Mouse (Mus musculus) testis, postnatal 10 days (tissue): ENCODE measurements around the gene Olfr1014.

Source experiments
- DNase-seq: peaks from one replicate; pipeline ENCODE4 v3.0.0; 2021; ENCODE audit warnings: low spot score

The Olfr1014 gene

DNA sequence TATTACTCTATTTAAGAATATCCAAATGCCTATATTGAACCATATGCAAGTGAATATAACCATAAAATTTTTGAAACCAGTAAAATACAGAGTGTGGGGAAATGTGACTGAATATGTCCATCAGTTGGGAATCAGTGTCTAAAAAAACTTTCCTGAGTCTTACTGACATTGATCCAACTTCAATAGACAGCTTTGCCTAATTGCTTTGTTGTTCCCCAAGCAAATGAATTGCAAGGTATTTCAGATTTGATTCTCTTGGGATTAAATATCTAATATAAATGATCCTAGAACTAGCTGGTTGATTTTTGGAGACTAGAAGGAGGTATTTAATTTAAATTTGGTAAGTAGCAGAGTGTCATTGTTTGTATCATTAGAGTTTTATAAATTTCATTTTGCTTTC is at the start of gene Olfr1014:
TSS of gene Olfr1014 (plus strand) at position 301 of the 400 bp plus-strand sequence.
- no peak for DNase-seq

DNA sequence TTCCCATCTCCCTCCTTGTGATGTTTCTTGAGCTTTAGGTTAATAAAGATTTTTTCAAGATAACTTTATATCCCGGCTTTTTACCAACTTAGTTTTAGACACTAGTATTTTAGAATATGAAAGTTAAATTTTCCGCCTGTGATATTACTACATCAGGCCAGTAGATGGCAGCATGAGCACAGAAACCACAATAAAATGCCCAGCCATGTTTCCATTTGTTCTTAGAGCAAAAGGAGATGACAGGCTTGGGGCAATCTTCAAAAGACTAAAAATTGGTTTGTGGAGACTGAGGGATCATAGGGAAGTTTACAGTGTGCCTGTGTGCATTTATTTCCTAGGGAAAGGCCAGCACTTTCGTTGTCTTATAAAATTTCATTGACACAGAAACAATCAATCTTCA is 46.7 kb upstream of the Olfr1014 start:
- no peak for DNase-seq

DNA sequence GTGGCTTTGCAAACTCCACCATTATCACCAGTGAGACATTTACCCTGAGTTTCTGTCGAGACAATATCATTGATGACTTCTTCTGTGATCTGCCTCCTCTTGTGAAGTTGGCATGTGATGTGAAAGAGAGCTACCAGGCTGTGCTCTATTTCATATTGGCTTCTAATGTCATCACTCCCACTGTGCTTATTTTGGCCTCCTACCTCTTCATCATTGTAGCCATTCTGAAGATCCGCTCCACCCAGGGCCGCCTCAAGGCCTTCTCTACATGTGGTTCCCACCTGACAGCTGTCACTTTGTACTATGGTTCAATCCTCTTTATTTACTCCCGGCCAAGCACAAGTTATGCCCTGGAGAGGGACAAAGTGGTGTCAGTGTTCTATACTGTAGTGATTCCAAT is 18.7 kb upstream of the Olfr1014 start:
- no peak for DNase-seq

DNA sequence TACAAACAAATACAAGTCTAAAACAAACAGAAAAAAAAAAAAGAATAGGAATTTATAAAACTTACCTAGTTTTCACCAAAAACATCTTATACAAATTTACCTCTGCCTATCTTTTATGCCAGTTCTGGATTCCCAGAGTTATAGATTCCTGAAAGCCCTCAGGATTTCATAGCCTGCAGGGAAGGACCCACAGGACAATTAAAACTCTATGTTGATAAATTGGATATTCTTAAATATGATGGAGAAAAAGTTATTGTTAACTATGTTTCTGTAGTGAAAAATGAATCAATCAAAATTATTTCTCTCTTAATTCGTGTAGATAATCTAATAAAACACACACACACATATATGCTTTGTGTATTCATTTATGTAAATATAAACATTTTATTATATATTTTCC is 9.8 kb upstream of the Olfr1014 start, which contains the start of gene Olfr1012:
TSS of gene Olfr1012 (minus strand) at position 101 of the 400 bp plus-strand sequence.
- DNase-seq: no peak

DNA sequence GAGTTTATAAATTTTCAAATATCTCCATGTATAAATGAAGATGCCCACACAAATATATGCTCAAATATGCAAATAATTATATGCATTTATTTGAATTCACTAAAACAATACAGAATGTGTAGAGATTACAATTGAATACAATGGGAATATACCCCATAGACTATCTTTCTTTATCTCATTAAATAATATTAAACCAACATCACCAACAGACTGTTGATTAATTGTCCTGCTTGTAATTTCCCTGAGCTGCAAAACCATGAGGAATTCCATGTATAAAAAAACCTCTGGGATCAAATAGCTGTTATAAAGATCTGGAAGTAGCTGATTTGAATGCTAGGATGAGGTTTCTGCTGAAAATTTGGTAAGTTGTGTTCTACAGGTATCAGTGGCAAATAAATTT is 5.7 kb upstream of the Olfr1014 start, which contains the start of gene Olfr1013:
TSS of gene Olfr1013 (plus strand) at position 301 of the 400 bp plus-strand sequence.
- no peak for DNase-seq

DNA sequence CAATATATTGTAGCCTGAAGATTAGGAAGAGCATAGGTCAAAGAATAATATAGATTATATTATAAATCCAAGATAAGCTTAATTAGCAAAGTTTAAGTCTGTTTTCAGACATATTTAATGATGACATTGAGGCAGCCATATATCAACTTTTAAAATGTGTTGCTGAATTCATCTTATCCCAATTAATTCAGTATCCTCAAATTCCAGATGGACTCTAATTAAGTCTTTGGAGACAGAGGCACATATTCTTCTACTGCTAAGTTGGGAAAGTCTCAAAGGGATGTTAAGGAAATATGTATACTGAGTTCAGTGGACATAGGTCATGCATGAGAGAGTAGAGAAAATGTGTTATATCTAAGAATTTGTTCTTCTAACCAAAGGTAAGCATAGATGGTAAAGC is 9.2 kb downstream of the Olfr1014 start, which contains the start of gene Olfr1015:
TSS of gene Olfr1015 (plus strand) at position 301 of the 400 bp plus-strand sequence.
- DNase-seq: no peak

DNA sequence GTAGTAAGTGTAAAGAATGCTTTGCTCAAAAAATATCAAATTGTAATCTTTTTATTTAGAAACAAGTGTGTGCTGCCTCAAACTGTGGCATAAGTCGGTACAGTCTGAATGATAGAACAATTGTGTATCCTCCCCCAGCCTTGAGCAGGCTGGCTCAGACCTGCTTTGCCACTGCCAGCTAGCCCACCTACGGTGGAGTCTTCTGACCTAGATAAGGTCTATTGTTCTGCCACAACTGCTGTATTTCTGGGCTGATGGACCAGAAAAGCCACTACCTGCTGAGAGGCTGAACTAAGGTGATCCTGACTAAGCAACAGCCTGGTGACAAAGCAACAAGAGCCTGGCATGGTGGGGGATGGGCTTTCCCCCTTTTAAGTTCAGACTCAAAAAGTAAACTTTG is 19.8 kb downstream of the Olfr1014 start:
- no peak for DNase-seq

DNA sequence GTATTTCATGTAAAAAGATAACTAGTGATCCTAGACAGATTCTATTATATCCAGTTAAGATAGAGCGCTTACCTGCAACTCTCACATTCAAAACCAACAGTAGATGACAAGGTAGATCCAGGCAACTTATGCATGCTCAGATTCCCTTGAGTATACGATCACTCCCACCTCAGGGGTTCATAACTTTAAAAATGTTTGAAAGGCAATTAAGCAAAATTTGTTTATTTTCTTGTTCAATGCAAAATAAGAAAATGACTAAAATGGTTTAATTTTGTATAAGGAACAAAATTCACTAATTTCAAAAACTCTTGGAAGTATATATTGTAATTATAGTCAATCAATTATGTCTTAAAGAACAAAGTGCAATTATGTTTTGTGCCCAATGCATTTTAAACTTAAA is 29.9 kb downstream of the Olfr1014 start, which contains the start of gene Olfr1016:
TSS of gene Olfr1016 (minus strand) at position 101 of the 400 bp plus-strand sequence.
- no peak for DNase-seq

DNA sequence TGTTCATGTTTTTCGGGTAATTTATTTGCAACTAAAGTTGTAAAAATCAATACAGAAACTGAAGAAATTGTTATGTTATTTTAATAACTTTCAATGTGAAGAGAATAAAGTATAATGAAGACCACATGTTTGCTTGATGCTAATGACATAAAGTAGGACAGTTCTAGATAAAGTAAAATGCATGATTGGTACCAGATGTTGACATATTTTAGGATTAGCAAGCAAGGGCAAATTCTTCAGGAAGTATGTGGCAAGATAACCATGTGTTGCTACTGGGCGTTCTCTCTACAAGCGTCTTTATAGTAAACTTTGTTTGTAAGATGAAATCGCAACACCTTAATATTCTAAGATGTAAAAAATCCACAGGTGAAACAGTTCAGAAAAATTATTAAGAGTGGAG is 32.0 kb downstream of the Olfr1014 start:
- no peak for DNase-seq

DNA sequence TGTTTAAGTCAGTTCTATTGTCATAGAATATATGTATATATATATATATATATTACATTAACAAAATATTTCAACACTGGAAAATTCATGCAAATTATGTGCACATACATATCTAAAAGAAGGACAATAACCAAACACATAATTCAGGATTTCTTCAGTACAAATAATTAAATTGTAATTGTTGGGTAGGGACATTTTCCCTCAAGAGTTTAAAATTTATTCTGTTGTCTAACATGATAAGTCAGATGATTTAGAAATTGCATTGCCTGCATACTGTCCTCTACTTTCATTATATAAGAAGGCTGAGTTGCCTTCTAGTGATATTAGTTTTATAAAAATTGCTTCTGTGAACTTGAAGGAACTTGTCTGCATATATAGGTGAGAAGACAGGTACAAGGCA is 45.7 kb downstream of the Olfr1014 start, which contains the start of gene Olfr1018:
TSS of gene Olfr1018 (plus strand) at position 301 of the 400 bp plus-strand sequence.
- no peak for DNase-seq
